In the genomic region with DNA sequence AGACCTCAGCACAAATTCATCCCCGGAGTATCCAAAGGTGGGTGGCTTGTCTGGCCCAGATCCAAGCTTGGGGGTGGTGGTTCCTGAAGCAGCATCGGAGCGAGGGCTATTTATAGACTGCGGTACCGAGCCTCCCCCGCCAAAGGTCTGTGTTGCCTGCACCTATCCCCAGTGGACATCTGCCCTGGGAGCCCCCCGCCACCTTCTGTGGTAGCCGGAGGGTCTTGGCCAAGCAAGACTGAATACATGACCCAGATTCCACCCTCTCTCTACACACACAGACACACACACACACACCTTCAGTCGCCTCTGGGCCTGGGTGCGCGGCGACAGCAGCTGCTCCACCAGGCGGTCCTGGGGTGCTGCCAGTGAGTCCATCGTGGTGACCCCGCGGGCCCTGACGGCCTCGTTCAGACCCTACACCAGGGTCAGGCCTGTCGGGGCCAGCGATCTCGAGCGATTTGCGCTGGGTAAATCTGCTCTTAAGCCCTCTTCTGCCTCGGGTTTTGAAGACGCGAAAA, we compare ENCODE assay signal across 8 mouse cellular contexts. TPM values are rescaled to one million over a fixed set of nuclear protein-coding genes. Genes with fewer than 3 reads are reported as not detected.
DNase-seq lines count a peak whose midpoint lies in the region; ATAC-seq and TF ChIP-seq lines count a peak whose summit lies in the region.

No protein-coding gene starts in this region.

- WGBS in kidney, embryonic 14.5 days = 8% methylated on average over 26 of the region's 26 CpGs
- 12% methylated on average over 26 of the region's 26 CpGs for WGBS in forebrain, embryonic 12.5 days

- H3K27me3 ChIP-seq in kidney, embryonic 14.5 days (ENCODE audit: control insufficient read depth, insufficient read depth, low read length) = peaks cover 70% of the 10 kb centered on the region
- H3K27me3 ChIP-seq in forebrain, embryonic 12.5 days = peaks cover 74% of the 10 kb centered on the region
- no peaks in the 10 kb centered on the region for H3K27me3 ChIP-seq in myocyte (ENCODE audit: control insufficient read depth, insufficient read depth, insufficient read length)

- no peak overlapping the region for H3ac ChIP-seq in myocyte (ENCODE audit: control insufficient read depth, insufficient read length)

- no peak for TF ChIP-seq POLR2A in bone marrow macrophage, adult 2 months (IDR thresholded peaks at IDR 0.05; ENCODE audit: borderline replicate concordance, low read depth, low read length)
- no peak for TF ChIP-seq POLR2A in myocyte (IDR thresholded peaks at IDR 0.05; ENCODE audit: insufficient read length, low read depth)

- H3K9me3 ChIP-seq in kidney, embryonic 14.5 days (ENCODE audit: control insufficient read depth, low read length) = no peaks in the 10 kb centered on the region
- H3K9me3 ChIP-seq in forebrain, embryonic 12.5 days = no peaks in the 10 kb centered on the region

- peak overlapping the region; percentile 47 for H3K4me3 ChIP-seq in kidney, embryonic 14.5 days (ENCODE audit: low read length)
- H3K4me3 ChIP-seq in bone marrow macrophage, adult 2 months (ENCODE audit: insufficient read depth, low read length) = peak overlapping the region; percentile 47
- H3K4me3 ChIP-seq in forebrain, embryonic 12.5 days (replicated peaks) = peak overlapping the region; percentile 54
- no peak overlapping the region for H3K4me3 ChIP-seq in myocyte

- peaks cover 25% of the 10 kb centered on the region for H3K4me1 ChIP-seq in kidney, embryonic 14.5 days (ENCODE audit: control insufficient read depth, insufficient read depth, low read length)
- peaks cover 4% of the 10 kb centered on the region; the same call in 1 of the 2 replicates for H3K4me1 ChIP-seq in bone marrow macrophage, adult 2 months (ENCODE audit: control insufficient read depth, insufficient read depth, low read length)
- H3K4me1 ChIP-seq in forebrain, embryonic 12.5 days = peaks cover 54% of the 10 kb centered on the region

- H3K36me3 ChIP-seq in kidney, embryonic 14.5 days (ENCODE audit: control insufficient read depth, insufficient read depth, low read length) = peaks cover 6% of the 10 kb centered on the region; the same call in 1 of the 2 replicates
- H3K36me3 ChIP-seq in forebrain, embryonic 12.5 days (replicated peaks) = peaks cover 36% of the 10 kb centered on the region
- peaks cover 13% of the 10 kb centered on the region for H3K36me3 ChIP-seq in myocyte (ENCODE audit: control insufficient read depth, insufficient read depth)

- peaks cover 21% of the 10 kb centered on the region for H3K79me2 ChIP-seq in myocyte (ENCODE audit: control insufficient read depth, insufficient read depth)

- no peak for DNase-seq in kidney, adult 11 months
- DNase-seq in layer of hippocampus, postnatal 10 days (ENCODE audit: low spot score in 2 of 2) = peak; percentile 60 to 66
- DNase-seq in adrenal gland, postnatal 10 days = no peak
- no peak for DNase-seq in spleen, adult 18-20 months

- no peak for TF ChIP-seq CTCF in bone marrow macrophage, adult 2 months (IDR thresholded peaks at IDR 0.05; ENCODE audit: low read depth, low read length)

- H3K4me2 ChIP-seq in kidney, embryonic 14.5 days (replicated peaks; ENCODE audit: low read depth, low read length) = peak overlapping the region; percentile 82
- peak overlapping the region; percentile 86 for H3K4me2 ChIP-seq in forebrain, embryonic 12.5 days
- peak overlapping the region; percentile 34 for H3K4me2 ChIP-seq in myocyte (ENCODE audit: low read depth)

- ATAC-seq in kidney, embryonic 14.5 days (ENCODE audit: low FRiP score, low TSS enrichment) = no peak
- ATAC-seq in forebrain, embryonic 12.5 days (ENCODE audit: low FRiP score) = no peak; the same call in 1 of the 2 replicates

- peak overlapping the region; percentile 63 for H3K9ac ChIP-seq in kidney, embryonic 14.5 days (ENCODE audit: low read depth, low read length)
- peak overlapping the region; percentile 63 for H3K9ac ChIP-seq in forebrain, embryonic 12.5 days

- no peak overlapping the region for H3K27ac ChIP-seq in kidney, embryonic 14.5 days (ENCODE audit: low read depth, low read length)
- H3K27ac ChIP-seq in bone marrow macrophage, adult 2 months (ENCODE audit: insufficient read depth, low read depth, low read length) = no peak overlapping the region
- no peak overlapping the region for H3K27ac ChIP-seq in forebrain, embryonic 12.5 days

TF ChIP-seq in myocyte, 11 proteins besides CTCF, POLR2A, EP300 and RAD21:
- TF ChIP-seq MYOD1 (IDR thresholded peaks at IDR 0.05; ENCODE audit: control insufficient read depth in 1 of 3, insufficient read length in 2 of 3, low read depth in 2 of 3) (peak in 1 of 3 experiments; percentile 15), REST (IDR thresholded peaks at IDR 0.05; ENCODE audit: insufficient read depth, insufficient read length) (no peak)

RNA-seq across cellular contexts. Expression of a gene that starts 0.4 kb away (rescaled TPM):
- polyA plus RNA-seq in kidney, embryonic 14.5 days (2014; fragmentation: Nextera tagmentation; extraction: Ambion mirVana) = 1.2 and 1.7 TPM in 2 replicates
- not detected in 2 replicates for polyA plus RNA-seq in bone marrow macrophage, adult 2 months (2012; ENCODE audit: insufficient read depth, insufficient read length, missing spikeins)
- 10.6 and 10.7 TPM in 2 replicates for polyA plus RNA-seq in forebrain, embryonic 12.5 days (2016; fragmentation: Nextera tagmentation; extraction: Ambion mirVana)
- total RNA-seq in layer of hippocampus, postnatal 10 days (2021) = 10 to 100 TPM; 84.8 to 98.2 TPM
- 11.4 TPM for polyA plus RNA-seq in myocyte (2012; fragmentation: generic; extraction: Trizol)
- total RNA-seq in adrenal gland, postnatal 10 days (2021) = 1 to 10 TPM; 2.5 to 4.8 TPM

RNA-seq across cellular contexts. Expression of a gene that starts 3.6 kb away (rescaled TPM):
- polyA plus RNA-seq in kidney, embryonic 14.5 days (2014; fragmentation: Nextera tagmentation; extraction: Ambion mirVana) = 1.1 and 1.6 TPM in 2 replicates
- not detected in 2 replicates for polyA plus RNA-seq in bone marrow macrophage, adult 2 months (2012; ENCODE audit: insufficient read depth, insufficient read length, missing spikeins)
- polyA plus RNA-seq in forebrain, embryonic 12.5 days (2016; fragmentation: Nextera tagmentation; extraction: Ambion mirVana) = 4.4 and 5.7 TPM in 2 replicates
- 1 to 10 TPM; 4.9 to 5.4 TPM for total RNA-seq in layer of hippocampus, postnatal 10 days (2021)
- polyA plus RNA-seq in myocyte (2012; fragmentation: generic; extraction: Trizol) = 9.4 TPM
- 1 to 10 TPM; 1.1 to 1.4 TPM for total RNA-seq in adrenal gland, postnatal 10 days (2021)

RNA-seq across cellular contexts. Expression of a gene that starts 3.9 kb away (rescaled TPM):
- polyA plus RNA-seq in kidney, embryonic 14.5 days (2014; fragmentation: Nextera tagmentation; extraction: Ambion mirVana) = 12.2 and 14.2 TPM in 2 replicates
- 0.60 and 0.83 TPM in 2 replicates for polyA plus RNA-seq in bone marrow macrophage, adult 2 months (2012; ENCODE audit: insufficient read depth, insufficient read length, missing spikeins)
- 68.4 and 69.3 TPM in 2 replicates for polyA plus RNA-seq in forebrain, embryonic 12.5 days (2016; fragmentation: Nextera tagmentation; extraction: Ambion mirVana)
- total RNA-seq in layer of hippocampus, postnatal 10 days (2021) = 100 to 1,000 TPM; 543 to 588 TPM
- 112 TPM for polyA plus RNA-seq in myocyte (2012; fragmentation: generic; extraction: Trizol)
- total RNA-seq in adrenal gland, postnatal 10 days (2021) = 10 to 100 TPM; 14.2 to 24.3 TPM

RNA-seq across cellular contexts. Expression of a gene that starts 35.4 kb away (rescaled TPM):
- 0.61 and 0.63 TPM in 2 replicates for polyA plus RNA-seq in kidney, embryonic 14.5 days (2014; fragmentation: Nextera tagmentation; extraction: Ambion mirVana)
- not detected in 2 replicates for polyA plus RNA-seq in bone marrow macrophage, adult 2 months (2012; ENCODE audit: insufficient read depth, insufficient read length, missing spikeins)
- 1.3 and 1.7 TPM in 2 replicates for polyA plus RNA-seq in forebrain, embryonic 12.5 days (2016; fragmentation: Nextera tagmentation; extraction: Ambion mirVana)
- total RNA-seq in layer of hippocampus, postnatal 10 days (2021) = 1 to 10 TPM; 1.9 to 2.7 TPM
- 16.9 TPM for polyA plus RNA-seq in myocyte (2012; fragmentation: generic; extraction: Trizol)
- 1 to 10 TPM; 1.2 to 9.1 TPM for total RNA-seq in adrenal gland, postnatal 10 days (2021)

Comparison
In these comparisons a context has a peak if more than half of its experiments do, and no peak if none do; other contexts are left out.
1. H3K4me2 ChIP-seq: peak in every context shown above with its lines; median percentile 86 in forebrain, embryonic 12.5 days; 82 in kidney, embryonic 14.5 days; 34 in myocyte.
2. DNase-seq: peak in layer of hippocampus, postnatal 10 days (2 of 2); none in kidney, adult 11 months (single experiment), adrenal gland, postnatal 10 days (single experiment) and spleen, adult 18-20 months (0 of 2).